Mouse (Mus musculus) yolk sac, embryonic 10.5 days (tissue): ENCODE results near the gene Klf2.
A peak's percentile ranks its signal among the peaks of the same experiment; 100 is the strongest.

ENCODE experiments used
- DNase-seq: peaks from one replicate; pipeline ENCODE4 v3.0.0-alpha.2; 2017; ENCODE audit warnings: low spot score

Klf2 gene

GRCm38 (mm10) chr8:72333429-72334143 is 14.8 kb downstream of the Klf2 start:
- no peak for DNase-seq

- DNase-seq, result no peak
Measured at GRCm38 (mm10) chr8:72334144-72334641, 15.4 kb downstream of the Klf2 start.

GRCm38 (mm10) chr8:72336273-72336672 is 17.4 kb downstream of the Klf2 start:
- DNase-seq, result no peak

GRCm38 (mm10) chr8:72337034-72337433 is 18.2 kb downstream of the Klf2 start:
- no peak for DNase-seq

GRCm38 (mm10) chr8:72342556-72343300 is 23.9 kb downstream of the Klf2 start:
- no peak for DNase-seq

GRCm38 (mm10) chr8:72343725-72344124 is 24.9 kb downstream of the Klf2 start:
- DNase-seq, result no peak

GRCm38 (mm10) chr8:72347553-72347952 is 28.7 kb downstream of the Klf2 start:
- no peak for DNase-seq

GRCm38 (mm10) chr8:72348114-72348513 is 29.3 kb downstream of the Klf2 start:
- DNase-seq, result no peak

GRCm38 (mm10) chr8:72348956-72349355 is 30.1 kb downstream of the Klf2 start:
- DNase-seq, result no peak

GRCm38 (mm10) chr8:72349838-72350237 is 31.0 kb downstream of the Klf2 start:
- no peak for DNase-seq

GRCm38 (mm10) chr8:72350727-72351126 is 31.9 kb downstream of the Klf2 start:
- DNase-seq, result no peak

- DNase-seq, result no peak
Measured at GRCm38 (mm10) chr8:72351405-72352005, 32.7 kb downstream of the Klf2 start.

- DNase-seq, result peak; percentile 47
Measured at GRCm38 (mm10) chr8:72352951-72353699, 34.3 kb downstream of the Klf2 start.

GRCm38 (mm10) chr8:72353700-72354045 is 34.8 kb downstream of the Klf2 start:
- DNase-seq, result no peak

GRCm38 (mm10) chr8:72354272-72354671 is 35.4 kb downstream of the Klf2 start:
- DNase-seq, result peak; percentile 68

GRCm38 (mm10) chr8:72356593-72356992 is 37.8 kb downstream of the Klf2 start:
- no peak for DNase-seq

GRCm38 (mm10) chr8:72360162-72360561 is 41.3 kb downstream of the Klf2 start:
- no peak for DNase-seq

GRCm38 (mm10) chr8:72362754-72363153 is 43.9 kb downstream of the Klf2 start:
- no peak for DNase-seq

- no peak for DNase-seq
Measured at GRCm38 (mm10) chr8:72363457-72363856, 44.6 kb downstream of the Klf2 start.

- no peak for DNase-seq
Measured at GRCm38 (mm10) chr8:72365016-72365415, 46.2 kb downstream of the Klf2 start.

GRCm38 (mm10) chr8:72365826-72366225 is 47.0 kb downstream of the Klf2 start:
- DNase-seq, result peak; percentile 21

GRCm38 (mm10) chr8:72366435-72366834 is 47.6 kb downstream of the Klf2 start:
- no peak for DNase-seq
